Mouse (Mus musculus) embryo, embryonic 10.5 days (tissue): ENCODE results near the gene Tert.

Experiments used
- DNase-seq: peaks from one replicate; pipeline ENCODE4 v3.0.0-alpha.2; 2015; ENCODE audit warnings: low spot score

Tert gene

GRCm38 (mm10) chr13:73626745-73627549 is at the start of gene Tert:
TSS of gene Tert (plus strand) at chr13:73626911.
- peak; percentile 86 for DNase-seq

GRCm38 (mm10) chr13:73577277-73577676 is 49.4 kb upstream of the Tert start:
- no peak for DNase-seq

GRCm38 (mm10) chr13:73591488-73591887 is 35.2 kb upstream of the Tert start:
- DNase-seq: no peak

GRCm38 (mm10) chr13:73592546-73592945 is 34.2 kb upstream of the Tert start:
- DNase-seq: no peak

GRCm38 (mm10) chr13:73596276-73596675 is 30.4 kb upstream of the Tert start:
- no peak for DNase-seq

GRCm38 (mm10) chr13:73600217-73600616 is 26.5 kb upstream of the Tert start:
- DNase-seq: no peak

- DNase-seq: no peak
These were observed 23.7 kb upstream of the Tert start for GRCm38 (mm10) chr13:73603046-73603445.

- peak; percentile 96 for DNase-seq
These were observed 23.1 kb upstream of the Tert start, which contains the start of gene Clptm1l for GRCm38 (mm10) chr13:73603522-73604155. TSS of gene Clptm1l (plus strand) at chr13:73604006.

- peak; percentile 18 for DNase-seq
These were observed 22.4 kb upstream of the Tert start for GRCm38 (mm10) chr13:73604156-73604957.

- DNase-seq: no peak
These were observed 8.3 kb upstream of the Tert start for GRCm38 (mm10) chr13:73618406-73618805.

GRCm38 (mm10) chr13:73620637-73621036 is 6.1 kb upstream of the Tert start:
- DNase-seq: peak; percentile 43

GRCm38 (mm10) chr13:73626410-73626744 is 334 bp upstream of the Tert start:
- no peak for DNase-seq

- DNase-seq: no peak
These were observed 1.9 kb downstream of the Tert start for GRCm38 (mm10) chr13:73628586-73629113.

- no peak for DNase-seq
These were observed 5.1 kb downstream of the Tert start for GRCm38 (mm10) chr13:73631837-73632236.

- DNase-seq: no peak
These were observed 11.1 kb downstream of the Tert start for GRCm38 (mm10) chr13:73637826-73638225.

GRCm38 (mm10) chr13:73641296-73641695 is 14.6 kb downstream of the Tert start:
- no peak for DNase-seq

GRCm38 (mm10) chr13:73646397-73647087 is 19.8 kb downstream of the Tert start:
- DNase-seq: peak; percentile 58

GRCm38 (mm10) chr13:73653266-73653665 is 26.6 kb downstream of the Tert start:
- no peak for DNase-seq

- no peak for DNase-seq
These were observed 28.3 kb downstream of the Tert start for GRCm38 (mm10) chr13:73654976-73655375.

GRCm38 (mm10) chr13:73658953-73659352 is 32.2 kb downstream of the Tert start:
- no peak for DNase-seq

GRCm38 (mm10) chr13:73660163-73660695 is 33.5 kb downstream of the Tert start:
- DNase-seq: no peak

- no peak for DNase-seq
These were observed 48.5 kb downstream of the Tert start for GRCm38 (mm10) chr13:73675161-73675560.
